Mouse (Mus musculus) layer of hippocampus, postnatal 25 days (tissue): ENCODE data around the gene Zfp12. TPM values are rescaled to one million over a fixed set of nuclear protein-coding genes. Genes with fewer than 3 reads are reported as not detected.

Experiments used
- DNase-seq, 2 experiments: peaks; one replicate each; pipeline ENCODE4 v3.0.0; 2022; ENCODE audit warnings: mixed read lengths in 2 of 2, low spot score in 1 of 2; ENCODE audit errors: extremely low spot score in 1 of 2
- total RNA-seq, 2 experiments: library from RNA; stranded (reverse); gene quantifications; 2 replicates each; pipeline ENCODE4 v1.2.3; 2021

The Zfp12 gene
- total RNA-seq, 2 experiments from 2014 or later = 28.4 to 31.2 TPM

GRCm38 (mm10) chr5:143264689-143265088, 29.7 kb downstream of the Zfp12 start:
- DNase-seq = no peak

- DNase-seq = no peak
Observed at GRCm38 (mm10) chr5:143265409-143265808, 30.4 kb downstream of the Zfp12 start.

GRCm38 (mm10) chr5:143266794-143267193, 31.8 kb downstream of the Zfp12 start:
- no peak for DNase-seq

GRCm38 (mm10) chr5:143268985-143269362, 34.0 kb downstream of the Zfp12 start:
- no peak for DNase-seq

- DNase-seq = peak; percentile 59 to 66
Observed at GRCm38 (mm10) chr5:143269363-143270150, 34.6 kb downstream of the Zfp12 start, which contains the start of gene Zfp316. Gene Zfp316, minus strand, starts transcription at chr5:143270022.

- DNase-seq = no peak
Observed at GRCm38 (mm10) chr5:143270151-143270519, 35.2 kb downstream of the Zfp12 start.

GRCm38 (mm10) chr5:143271642-143272041, 36.7 kb downstream of the Zfp12 start:
- no peak for DNase-seq

- no peak for DNase-seq
Observed at GRCm38 (mm10) chr5:143272108-143272507, 37.1 kb downstream of the Zfp12 start.

GRCm38 (mm10) chr5:143272540-143273330, 37.8 kb downstream of the Zfp12 start:
- no peak for DNase-seq

GRCm38 (mm10) chr5:143275761-143276160, 40.8 kb downstream of the Zfp12 start:
- no peak for DNase-seq

GRCm38 (mm10) chr5:143279247-143279646, 44.3 kb downstream of the Zfp12 start:
- DNase-seq = no peak

- DNase-seq = no peak
Observed at GRCm38 (mm10) chr5:143284762-143285161, 49.8 kb downstream of the Zfp12 start.

GRCm38 (mm10) chr5:143287774-143288328, 52.9 kb downstream of the Zfp12 start:
- no peak for DNase-seq

- no peak for DNase-seq
Observed at GRCm38 (mm10) chr5:143288378-143288911, 53.5 kb downstream of the Zfp12 start.

- no peak for DNase-seq
Observed at GRCm38 (mm10) chr5:143289299-143289698, 54.3 kb downstream of the Zfp12 start.

GRCm38 (mm10) chr5:143292879-143293278, 57.9 kb downstream of the Zfp12 start:
- DNase-seq = no peak

GRCm38 (mm10) chr5:143293404-143293803, 58.4 kb downstream of the Zfp12 start, which contains the start of gene Zfp853:
Gene Zfp853, minus strand, starts transcription at chr5:143293623.
- no peak for DNase-seq

- DNase-seq = no peak
Observed at GRCm38 (mm10) chr5:143294862-143295261, 59.9 kb downstream of the Zfp12 start.

GRCm38 (mm10) chr5:143295330-143295729, 60.4 kb downstream of the Zfp12 start:
- no peak for DNase-seq

GRCm38 (mm10) chr5:143297986-143298385, 63.0 kb downstream of the Zfp12 start:
- no peak for DNase-seq

- DNase-seq = no peak
Observed at GRCm38 (mm10) chr5:143298391-143298790, 63.4 kb downstream of the Zfp12 start.
